Mouse (Mus musculus) small intestine, adult 2 months (tissue): ENCODE data around the gene Gm10153.

Source experiments
- CTCF ChIP-seq: fragments of 200-500 bp; IDR thresholded peaks from 2 replicates; pipeline ENCODE4 v1.5.1; 2012; ENCODE audit warnings: low read depth, mild to moderate bottlenecking, control low read depth, inconsistent platforms, low read length, moderate library complexity, mixed read lengths; ENCODE audit not compliant: insufficient replicate concordance, insufficient read length; ENCODE audit errors: extremely low read depth
- POLR2A ChIP-seq: fragments of 200-500 bp; IDR thresholded peaks from 2 replicates; pipeline ENCODE4 v1.6.1; 2012; ENCODE audit warnings: low read depth, mild to moderate bottlenecking, control low read depth, inconsistent platforms, low read length, moderate library complexity

GRCm38 (mm10) chr7:142159366-142159765 is 30.8 kb downstream of the Gm10153 start:
- TF ChIP-seq POLR2A (no peak), CTCF (no peak)
